Mouse (Mus musculus): ENCODE measurements around the gene Rbak.

GRCm38 (mm10) chr5:143126908-143127307, 53.7 kb downstream of the Rbak start:
- TF ChIP-seq POLR2AphosphoS5 (IDR thresholded peaks at IDR 0.05; ENCODE audit: insufficient replicate concordance, low read depth, low read length): no peak
- no peak for TF ChIP-seq CTCF (IDR thresholded peaks at IDR 0.05; ENCODE audit: low read depth, low read length)
- TF ChIP-seq GATA1 (IDR thresholded peaks at IDR 0.05; ENCODE audit: borderline replicate concordance, low read length): no peak
- TF ChIP-seq GATA2 (IDR thresholded peaks at IDR 0.05; ENCODE audit: borderline replicate concordance, low read depth, low read length): no peak
- no peak for TF ChIP-seq TAL1 (conservative IDR thresholded peaks at IDR 0.05; ENCODE audit: low read depth, low read length)

All from G1E (cell line).